Mouse (Mus musculus) liver, embryonic 11.5 days (tissue): ENCODE data around the gene Ciita. TPM values are rescaled to one million over a fixed set of nuclear protein-coding genes. Genes with fewer than 3 reads are reported as not detected.

Experiments
- polyA plus RNA-seq: library from polyadenylated mRNA; unstranded; fragments of >200 nt; fragmentation: Nextera tagmentation; extraction: Ambion mirVana; gene quantifications from 2 replicates; pipeline ENCODE4 v1.2.1, GENCODE M21; 2014

Ciita gene
- polyA plus RNA-seq, 1 experiment from 2014 or later: 0.14 TPM

Other genes with a start within 250 kb of the Ciita start
- gene Emp2, start 166.1 kb upstream of the Ciita start, polyA plus RNA-seq: 8.5 and 9.0 TPM in 2 replicates
- gene Tekt5, start 84.6 kb upstream of the Ciita start, polyA plus RNA-seq: 0.16 TPM in 1 of 2 replicates, not detected in the other
- gene Nubp1, start 68.1 kb upstream of the Ciita start, polyA plus RNA-seq: 69.9 and 78.0 TPM in 2 replicates
- gene Tvp23a, start 32.7 kb upstream of the Ciita start, polyA plus RNA-seq: 4.6 and 4.9 TPM in 2 replicates
- 8.7 and 9.6 TPM in 2 replicates for gene Dexi, start 63.0 kb downstream of the Ciita start, polyA plus RNA-seq
- gene Clec16a, start 65.3 kb downstream of the Ciita start, polyA plus RNA-seq: 25.6 and 27.4 TPM in 2 replicates